Mouse (Mus musculus): Measurements from ENCODE around the gene Vmn2r89.
"Not testable (repeated sequence)": the region's sequence is repeated elsewhere in the genome, so short reads cannot be mapped to it uniquely, and the experiment has no call there.

Gene Vmn2r89

GRCm38 (mm10) chr14:51451557-51451956, at the start of gene Vmn2r89:
TSS of gene Vmn2r89 (plus strand) at chr14:51451857.
- DNase-seq (ENCODE audit: low spot score): not testable (repeated sequence)

- no peak for DNase-seq (ENCODE audit: low spot score)
Measured at GRCm38 (mm10) chr14:51410520-51410919, 41.1 kb upstream of the Vmn2r89 start, which contains the start of gene Vmn2r88. TSS of gene Vmn2r88 (plus strand) at chr14:51410820.

DNA sequence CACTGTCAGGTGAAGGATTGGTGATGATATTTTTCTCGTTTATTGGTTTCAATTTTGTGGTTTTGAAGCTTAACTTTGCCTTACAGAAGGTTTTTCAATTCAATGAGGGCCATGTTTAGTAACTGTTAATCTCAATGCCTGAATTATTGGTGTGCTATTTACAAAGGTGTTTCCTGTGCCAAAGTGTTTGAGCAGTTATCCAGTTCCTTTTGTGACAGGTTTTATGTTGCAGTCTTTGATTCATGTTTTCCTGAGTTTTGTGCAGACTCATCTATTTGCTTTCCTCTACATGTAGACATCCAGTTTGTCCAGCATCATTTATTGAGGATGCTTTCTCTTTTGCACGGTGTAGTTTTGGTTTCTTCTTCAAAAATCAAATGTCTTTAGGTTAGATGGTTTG, 27.8 kb upstream of the Vmn2r89 start:
- no peak for DNase-seq (ENCODE audit: low spot score)

GRCm38 (mm10) chr14:51430138-51430537, 21.5 kb upstream of the Vmn2r89 start:
- not testable (repeated sequence) for DNase-seq (ENCODE audit: low spot score)

- DNase-seq (ENCODE audit: low spot score): no peak
Measured at GRCm38 (mm10) chr14:51434546-51434945, 17.1 kb upstream of the Vmn2r89 start.

- no peak for DNase-seq (ENCODE audit: low spot score)
Measured at GRCm38 (mm10) chr14:51435020-51435419, 16.6 kb upstream of the Vmn2r89 start.

DNA sequence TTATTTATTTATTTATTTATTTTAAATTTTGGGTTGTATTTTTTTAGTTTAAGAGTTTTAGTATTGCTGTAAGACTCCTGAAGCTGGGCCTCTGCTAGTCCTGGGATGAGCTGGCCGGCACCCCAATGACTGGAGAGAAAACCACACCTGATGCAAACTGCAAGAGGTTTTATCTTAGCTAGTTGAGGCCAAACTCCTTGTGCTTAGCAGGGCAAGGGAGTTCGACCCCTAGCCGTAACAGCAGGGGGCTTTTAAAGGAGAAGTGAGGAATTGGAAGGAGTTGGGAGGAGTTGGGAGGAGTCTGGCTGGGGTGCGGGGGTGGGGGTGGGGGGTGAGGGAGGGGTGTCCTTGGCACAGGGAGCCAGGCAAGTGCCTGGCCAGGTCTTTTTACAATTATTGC, 12.7 kb upstream of the Vmn2r89 start:
- DNase-seq (ENCODE audit: low spot score): no peak

DNA sequence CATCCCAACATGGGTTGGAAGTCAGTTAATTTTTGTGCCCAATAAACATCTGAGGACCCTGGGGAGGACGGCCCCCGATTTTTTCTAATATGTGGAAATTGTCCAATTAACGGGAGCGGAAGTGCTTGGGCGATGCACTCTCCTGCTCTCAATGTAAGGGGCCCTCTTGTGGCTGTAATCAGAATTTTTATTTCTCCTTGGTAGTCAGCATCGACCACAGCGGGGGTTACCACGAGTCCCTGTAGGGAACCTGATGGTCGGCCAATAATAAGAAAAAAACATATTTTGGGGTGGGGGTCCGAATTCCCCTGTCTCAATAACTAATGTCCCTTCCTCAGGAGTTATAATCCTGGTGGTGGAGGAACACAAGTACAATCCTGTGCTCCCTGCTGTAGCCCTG, 28.6 kb downstream of the Vmn2r89 start:
- DNase-seq (ENCODE audit: low spot score): peak; percentile 31

DNA sequence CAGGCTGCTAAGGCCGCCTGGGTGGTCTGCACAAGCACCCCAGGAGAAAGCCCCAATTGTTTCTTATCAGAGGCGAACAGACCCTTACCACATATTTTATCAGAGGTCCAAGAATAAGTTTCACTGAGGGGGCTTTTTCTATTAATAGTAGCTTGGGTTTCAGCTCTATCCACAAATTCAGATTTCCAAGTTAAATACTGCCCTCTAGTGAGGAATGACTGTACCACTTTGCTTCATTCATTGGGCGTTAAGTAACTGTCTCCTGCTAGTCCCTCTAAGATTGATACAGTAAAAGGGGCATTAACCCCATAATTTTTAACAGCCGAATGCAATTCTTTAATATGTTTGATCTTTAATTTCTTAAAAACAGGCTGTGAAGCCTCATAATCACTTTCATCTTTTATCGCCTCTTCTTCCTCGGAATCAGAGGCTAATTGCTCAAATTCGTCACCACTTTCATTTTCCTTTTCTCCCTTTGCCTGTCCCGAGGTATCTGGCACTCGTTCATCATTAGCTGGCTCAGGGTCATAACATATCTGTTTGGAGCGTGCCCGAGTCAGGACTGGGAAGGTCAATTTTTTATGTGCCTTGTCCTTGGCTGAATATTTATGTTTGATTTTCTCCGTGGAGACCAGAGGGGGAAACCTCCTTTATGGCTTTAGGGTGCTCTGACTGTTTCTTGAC, 29.8 kb downstream of the Vmn2r89 start:
- DNase-seq (ENCODE audit: low spot score): peak; percentile 76

- DNase-seq (ENCODE audit: low spot score): peak; percentile 51
Measured at GRCm38 (mm10) chr14:51482051-51482715, 30.5 kb downstream of the Vmn2r89 start.

- DNase-seq (ENCODE audit: low spot score): peak; percentile 48
Measured at GRCm38 (mm10) chr14:51482971-51483381, 31.3 kb downstream of the Vmn2r89 start.

DNA sequence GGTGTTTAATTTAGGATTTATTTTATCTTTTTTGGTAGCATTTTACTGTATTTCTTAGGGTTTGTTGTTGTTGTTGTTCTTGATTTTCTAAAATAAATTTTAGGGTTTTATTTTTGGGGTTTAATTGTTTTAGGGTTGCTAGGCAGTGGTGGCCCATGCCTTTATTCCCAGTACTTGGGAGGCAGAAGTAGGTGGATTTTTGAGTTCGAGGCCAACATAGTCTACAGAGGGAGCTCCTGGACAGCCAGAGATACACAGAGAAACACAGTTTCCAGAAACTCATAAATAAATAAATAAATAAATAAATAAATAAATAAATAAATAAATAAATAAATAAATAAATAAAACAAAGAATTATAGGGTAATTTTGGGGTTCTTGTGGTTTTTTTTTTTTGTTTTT, 32.0 kb downstream of the Vmn2r89 start:
- peak; percentile 55 for DNase-seq (ENCODE audit: low spot score)

- DNase-seq (ENCODE audit: low spot score): peak; percentile 58
Measured at GRCm38 (mm10) chr14:51486111-51486510, 34.5 kb downstream of the Vmn2r89 start.

DNA sequence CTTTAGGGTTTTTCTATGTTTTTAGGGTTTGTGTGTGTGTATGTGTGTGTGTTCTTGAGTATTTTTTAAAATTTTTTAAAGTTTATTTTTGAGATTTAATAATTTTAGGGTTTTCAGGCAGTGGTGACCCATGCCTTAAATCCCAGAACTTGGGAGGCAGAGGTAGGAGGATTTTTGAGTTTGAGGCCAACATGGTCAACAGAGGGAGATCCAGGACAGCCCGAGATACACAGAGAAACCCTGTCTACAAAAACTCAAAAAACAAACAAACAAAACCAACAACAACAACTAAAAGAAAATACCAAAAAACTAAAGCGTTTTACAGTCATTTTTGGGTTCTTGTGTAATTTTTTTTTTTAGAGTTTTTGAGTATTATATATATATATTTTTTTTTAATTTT, 44.1 kb downstream of the Vmn2r89 start:
- DNase-seq (ENCODE audit: low spot score): peak; percentile 88

DNA sequence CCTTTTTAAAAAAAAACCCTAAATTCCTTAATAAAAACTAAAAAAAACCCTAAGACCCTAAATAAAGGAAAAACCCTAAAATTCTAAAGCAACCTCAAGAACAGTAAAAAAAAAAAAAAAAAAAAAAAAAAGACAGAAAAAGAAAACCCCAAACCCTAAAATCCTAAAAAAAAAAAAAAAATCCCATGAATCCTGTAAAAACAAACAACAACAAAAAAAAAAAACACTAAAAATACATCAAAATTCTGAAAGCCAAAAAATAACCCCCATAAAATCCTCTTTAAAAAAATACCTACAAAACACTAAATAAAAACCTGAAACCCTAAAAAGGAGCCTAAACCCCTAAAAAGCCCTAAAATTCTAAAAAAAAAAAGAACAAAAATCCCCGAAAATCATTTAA, 45.3 kb downstream of the Vmn2r89 start:
- DNase-seq (ENCODE audit: low spot score): peak; percentile 2

- DNase-seq (ENCODE audit: low spot score): peak; percentile 1
Measured at GRCm38 (mm10) chr14:51497958-51498357, 46.3 kb downstream of the Vmn2r89 start.

GRCm38 (mm10) chr14:51499707-51500275, 48.1 kb downstream of the Vmn2r89 start:
- peak; percentile 2 for DNase-seq (ENCODE audit: low spot score)

GRCm38 (mm10) chr14:51500461-51500860, 48.8 kb downstream of the Vmn2r89 start:
- no peak for DNase-seq (ENCODE audit: low spot score)

- DNase-seq (ENCODE audit: low spot score): no peak
Measured at GRCm38 (mm10) chr14:51507416-51507815, 55.8 kb downstream of the Vmn2r89 start.

Measured in adipocyte (in vitro differentiated cells).